Mouse (Mus musculus) brain, adult 2 months (tissue): ENCODE data around the gene Shisa2.
"Not testable (repeated sequence)": the region's sequence is repeated elsewhere in the genome, so short reads cannot be mapped to it uniquely, and the experiment has no call there.

Experiments
- DNase-seq: peaks from one replicate; pipeline ENCODE4 v3.0.0; 2011; ENCODE audit warnings: low read depth, low spot score

Gene Shisa2

GRCm38 (mm10) chr14:59625158-59625805 is at the start of gene Shisa2:
Shisa2 (plus strand) TSS chr14:59625308.
- DNase-seq, result peak; percentile 73

DNA sequence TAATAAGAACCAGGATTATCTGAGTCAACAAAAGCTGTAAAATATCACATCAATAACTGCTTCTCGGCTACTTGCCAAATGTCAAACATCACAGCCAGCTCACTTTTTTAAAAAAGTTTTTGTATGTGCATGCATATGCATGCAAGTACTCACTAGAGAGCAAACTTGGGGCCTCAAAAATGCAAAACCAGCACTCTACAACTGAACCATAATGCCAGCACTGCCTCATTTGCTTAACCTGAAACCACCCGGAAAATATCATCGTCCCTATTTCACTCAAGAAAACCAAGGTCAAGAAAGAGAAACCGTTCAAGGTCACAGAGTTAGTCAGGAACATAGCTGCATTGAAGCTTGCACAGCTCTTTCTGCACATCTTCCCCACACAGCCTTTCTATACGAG is 48.7 kb upstream of the Shisa2 start:
- no peak for DNase-seq

- peak; percentile 52 for DNase-seq
Measured at GRCm38 (mm10) chr14:59590614-59591013, 34.5 kb upstream of the Shisa2 start.

DNA sequence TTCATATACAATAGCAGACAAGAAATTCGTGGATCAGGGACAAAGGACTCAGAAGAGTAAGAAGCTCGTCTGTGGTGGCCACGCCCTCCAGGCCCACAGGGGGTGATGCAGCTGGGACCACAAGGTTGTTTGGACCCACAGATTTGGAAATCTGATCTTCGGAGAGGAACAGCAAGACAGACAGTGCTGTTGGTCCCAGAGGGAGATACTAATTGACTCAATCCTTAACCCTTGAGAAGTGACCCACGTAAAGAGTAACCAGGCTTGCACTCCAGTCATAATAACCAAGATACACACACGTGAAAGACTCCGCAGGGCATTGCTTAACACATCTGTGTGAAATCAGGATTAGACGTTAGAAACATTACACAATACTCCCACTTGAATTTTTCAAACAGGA is 33.2 kb upstream of the Shisa2 start:
- no peak for DNase-seq

DNA sequence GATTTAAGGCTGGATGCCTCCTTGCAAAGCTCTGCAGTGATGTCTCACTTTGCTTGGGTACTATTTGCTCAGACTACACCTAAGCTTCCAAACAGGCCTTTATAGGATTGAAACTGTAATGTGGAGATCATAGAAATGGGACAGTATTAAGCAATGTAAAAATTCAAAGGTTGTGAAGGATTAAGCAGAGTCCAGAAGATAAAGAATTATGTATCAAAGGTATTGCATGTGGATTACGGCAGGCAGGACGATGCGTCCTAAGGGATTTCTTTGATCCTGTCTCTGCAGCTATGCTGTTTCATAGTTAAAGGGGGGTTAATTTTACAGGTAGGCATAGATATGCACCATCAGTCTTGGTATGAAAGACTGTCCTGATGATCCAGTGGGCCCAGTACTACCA is 32.5 kb upstream of the Shisa2 start:
- no peak for DNase-seq

- DNase-seq, result no peak
Measured at GRCm38 (mm10) chr14:59594988-59595387, 30.1 kb upstream of the Shisa2 start.

GRCm38 (mm10) chr14:59597398-59598259 is 27.5 kb upstream of the Shisa2 start, which contains the start of gene Cdadc1:
Cdadc1 (minus strand) TSS chr14:59597959.
- DNase-seq, result peak; percentile 96

GRCm38 (mm10) chr14:59598260-59598627 is 26.9 kb upstream of the Shisa2 start:
- no peak for DNase-seq

DNA sequence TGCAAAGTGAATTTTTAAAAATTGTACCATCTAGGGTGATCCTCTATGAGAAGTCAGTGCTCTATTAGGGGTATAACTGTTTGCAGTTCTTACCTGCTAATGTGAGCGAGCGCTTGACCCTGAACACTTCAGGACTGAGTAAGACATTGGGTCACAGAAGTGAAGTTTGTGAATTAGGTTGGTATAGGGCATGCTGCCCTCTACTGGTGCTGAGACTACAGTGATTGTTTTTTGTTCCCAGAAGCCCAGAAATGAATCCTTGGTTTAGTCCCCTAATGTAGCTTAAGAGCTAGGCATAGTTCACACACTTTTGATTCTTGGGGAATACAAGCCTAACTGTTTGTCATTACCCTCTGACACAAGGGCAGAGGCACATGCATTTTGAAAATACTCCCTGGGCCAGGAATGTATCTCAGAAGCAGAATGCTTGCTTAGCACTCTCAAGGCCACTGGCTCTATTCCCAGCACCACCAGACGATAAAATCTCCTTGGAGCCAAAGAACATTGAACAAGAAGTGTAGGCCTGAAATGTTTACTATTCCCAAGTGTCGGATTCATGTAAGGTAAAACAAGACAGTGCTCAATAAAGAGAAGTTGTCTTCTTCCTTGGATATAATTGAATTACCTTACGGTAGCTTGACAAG is 21.0 kb upstream of the Shisa2 start:
- DNase-seq, result peak; percentile 49

DNA sequence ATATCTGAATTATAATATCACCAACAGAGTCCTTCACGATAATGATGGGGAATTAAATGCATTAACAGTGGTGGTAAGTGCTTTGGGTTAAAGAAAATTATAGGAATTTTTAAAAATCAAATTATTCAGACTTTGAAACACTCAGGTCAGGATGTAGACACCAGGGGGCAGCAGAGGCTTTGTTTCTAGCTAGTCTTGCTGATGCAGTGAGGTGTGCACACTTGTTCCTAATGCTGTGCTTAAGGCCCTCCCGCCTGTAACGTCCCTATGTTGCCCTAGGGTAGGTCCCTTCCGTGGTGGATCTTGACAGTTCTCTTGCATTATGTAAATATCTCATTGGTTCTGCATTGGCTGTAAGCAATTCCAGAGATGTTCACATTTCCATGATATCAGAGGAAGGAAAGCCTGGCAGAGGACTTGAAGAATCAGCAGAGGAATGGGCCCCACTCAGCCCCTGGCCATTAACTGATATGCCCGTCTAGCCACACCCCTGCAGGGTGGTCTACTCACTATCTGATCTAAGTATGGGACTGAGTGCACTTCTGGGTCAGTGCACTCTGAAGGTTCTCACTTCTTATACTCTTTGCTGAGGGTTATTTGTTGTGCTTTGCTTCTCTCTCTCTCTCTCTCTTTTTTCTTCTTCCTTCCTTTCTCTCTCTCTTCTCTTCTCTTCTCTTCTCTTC is 19.3 kb upstream of the Shisa2 start:
- peak; percentile 79 for DNase-seq

DNA sequence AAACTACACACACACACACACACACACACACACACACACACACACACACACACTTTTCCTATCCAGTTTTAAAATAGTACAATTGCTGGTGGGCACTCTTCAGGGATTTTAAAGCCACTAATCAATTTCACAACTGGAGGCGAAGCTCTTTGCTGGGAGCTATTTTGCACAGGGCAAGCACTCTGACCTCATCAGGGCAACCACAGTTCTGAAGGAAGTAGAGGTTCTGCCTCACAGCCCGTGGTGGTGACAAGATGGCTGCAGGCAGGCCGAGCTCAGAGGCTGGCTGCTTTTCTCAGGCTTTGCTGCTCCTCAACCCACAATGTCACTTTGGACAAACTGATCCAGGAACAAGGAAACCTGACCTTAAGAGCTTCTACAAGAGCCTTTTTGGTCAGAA is 18.1 kb upstream of the Shisa2 start:
- no peak for DNase-seq

DNA sequence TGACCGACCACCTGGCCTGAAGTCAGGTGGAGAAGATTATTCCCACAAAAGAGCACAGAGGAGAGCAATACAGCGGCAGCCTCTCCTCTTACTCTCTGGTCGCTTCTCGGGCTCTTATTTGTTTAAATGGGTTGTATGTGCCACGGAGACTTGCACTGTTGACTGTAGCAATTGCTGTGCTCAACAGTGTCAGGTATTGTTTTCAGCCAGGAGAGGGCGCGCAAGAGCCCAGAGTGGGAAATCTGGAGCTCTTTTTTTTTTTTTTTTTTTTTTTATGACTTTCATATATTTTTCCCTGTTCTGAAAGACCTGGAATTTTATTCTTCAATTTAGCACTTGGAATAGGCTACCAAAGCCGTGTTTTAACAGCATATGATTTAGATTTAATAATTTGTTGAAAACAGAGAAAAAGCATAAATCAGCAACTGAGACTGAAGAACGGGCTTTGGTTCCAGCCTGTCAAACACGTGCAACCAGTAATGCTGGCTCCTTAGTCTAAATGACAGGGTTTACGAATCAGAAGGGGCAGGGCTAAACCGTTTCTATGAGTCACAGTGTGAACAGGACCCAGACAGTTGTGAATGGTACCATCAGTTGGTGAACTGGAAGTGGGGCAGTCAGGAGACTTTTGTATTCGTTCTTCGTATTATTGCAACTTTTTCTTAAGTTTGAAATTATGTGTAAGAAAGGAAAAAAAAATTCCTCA is 12.0 kb upstream of the Shisa2 start:
- peak; percentile 46 for DNase-seq

DNA sequence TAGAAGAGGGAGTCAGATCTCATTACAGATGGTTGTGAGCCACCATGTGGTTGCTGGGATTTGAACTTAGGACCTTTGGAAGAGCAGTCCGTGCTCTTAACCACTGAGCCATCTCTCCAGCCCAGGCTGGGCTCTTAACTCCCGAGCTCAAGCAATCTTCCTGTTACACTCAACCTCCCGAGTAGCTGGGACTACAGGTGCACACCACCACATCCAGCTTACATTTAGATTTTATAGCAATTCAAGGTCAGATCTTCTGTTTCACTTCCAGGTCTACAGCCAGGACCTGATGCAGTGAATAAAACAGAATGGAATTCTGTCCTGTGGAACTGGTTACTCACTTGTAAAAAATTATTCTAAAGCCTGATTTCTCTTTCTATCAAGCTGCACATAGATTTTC is 11.0 kb upstream of the Shisa2 start:
- DNase-seq, result not testable (repeated sequence)

- no peak for DNase-seq
Measured at GRCm38 (mm10) chr14:59616802-59617201, 8.3 kb upstream of the Shisa2 start.

- no peak for DNase-seq
Measured at GRCm38 (mm10) chr14:59624326-59624885, 702 bp upstream of the Shisa2 start.

GRCm38 (mm10) chr14:59625806-59626364 is 777 bp downstream of the Shisa2 start:
- peak; percentile 47 for DNase-seq

GRCm38 (mm10) chr14:59626711-59627110 is 1.6 kb downstream of the Shisa2 start:
- DNase-seq, result no peak

GRCm38 (mm10) chr14:59627142-59627680 is 2.1 kb downstream of the Shisa2 start:
- DNase-seq, result no peak

GRCm38 (mm10) chr14:59627823-59628222 is 2.7 kb downstream of the Shisa2 start:
- DNase-seq, result peak; percentile 56

- no peak for DNase-seq
Measured at GRCm38 (mm10) chr14:59629308-59629707, 4.2 kb downstream of the Shisa2 start.
